Mouse (Mus musculus): ENCODE data around the gene Elf3. TPM values are rescaled to one million over a fixed set of nuclear protein-coding genes. Genes with fewer than 3 reads are reported as not detected.

Gene Elf3
- polyA plus RNA-seq, 2 experiments = 0.58 to 0.61 TPM

DNA sequence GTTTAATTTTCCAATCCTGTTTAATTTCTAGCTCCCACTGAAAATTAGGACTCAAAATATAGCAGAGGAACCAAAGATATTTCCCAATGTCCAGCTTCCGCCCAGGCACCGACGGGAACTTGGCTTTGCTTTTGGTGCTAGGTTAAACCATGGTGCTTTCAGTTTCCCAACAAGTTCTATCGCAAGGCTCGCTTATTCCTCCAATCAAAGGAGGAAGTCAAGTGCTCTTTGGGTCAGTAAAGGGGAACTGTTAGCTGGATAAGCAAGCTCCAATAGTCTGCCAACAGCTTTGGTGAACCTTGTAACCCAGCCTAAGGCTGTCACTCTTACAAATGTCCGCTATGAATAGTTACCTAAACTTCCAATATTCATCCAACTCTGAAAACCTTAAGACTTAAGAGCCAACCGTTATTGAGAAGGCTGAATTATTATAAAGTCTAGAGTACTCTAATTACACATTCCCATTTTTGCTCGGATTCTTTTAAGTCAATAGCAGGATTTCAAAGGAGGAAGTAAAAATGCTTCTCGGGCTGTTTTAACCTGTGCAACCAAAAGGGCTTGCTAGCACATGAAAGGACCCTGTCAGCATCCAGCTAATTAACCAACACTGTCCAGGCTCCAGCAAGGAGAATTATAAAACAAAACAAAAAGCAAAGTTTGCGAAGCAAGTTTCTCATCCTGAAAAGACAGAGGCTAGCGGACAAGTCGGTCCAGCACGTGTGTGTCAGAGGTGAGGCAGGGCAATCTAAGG is 24.3 kb upstream of the Elf3 start:
- no peak for ATAC-seq (ENCODE audit: insufficient read depth)
- Histone ChIP-seq H3K4me2 (ENCODE audit: low read depth) (peak overlapping the region; percentile 86), H3K4me1 (replicated peaks; ENCODE audit: control insufficient read depth in 2 of 2, insufficient read depth in 2 of 2, low read length in 1 of 2) (peaks cover 0 to 5% of the 10 kb centered on the region in 2 experiments; a peak in 2 of 4 replicates), H3K9me3 (ENCODE audit: control insufficient read depth, low read length) (no peaks in the 10 kb centered on the region), H3K27me3 (ENCODE audit: control insufficient read depth, insufficient read depth, low read length) (no peaks in the 10 kb centered on the region), H3K4me3 (ENCODE audit: insufficient read depth in 1 of 2, low read depth in 2 of 2, low read length in 2 of 2) (peak overlapping the region; percentile 63 to 70), H3K36me3 (replicated peaks; ENCODE audit: control insufficient read depth, insufficient read depth, low read depth) (no peaks in the 10 kb centered on the region), H3K9ac (replicated peaks) (peak overlapping the region; percentile 40), H3K27ac (peak overlapping the region; percentile 8)
- TF ChIP-seq CTCF (IDR thresholded peaks at IDR 0.05; ENCODE audit: low read depth) (no peak), EP300 (IDR thresholded peaks at IDR 0.05; ENCODE audit: low read depth) (no peak)
- DNase-seq (ENCODE audit: low read depth in 3 of 3, low spot score in 3 of 3) = peak in 1 of 3 experiments; percentile 31
- 7% methylated on average over 13 of the region's 13 CpGs for WGBS (ENCODE audit: insufficient replicate concordance)

DNA sequence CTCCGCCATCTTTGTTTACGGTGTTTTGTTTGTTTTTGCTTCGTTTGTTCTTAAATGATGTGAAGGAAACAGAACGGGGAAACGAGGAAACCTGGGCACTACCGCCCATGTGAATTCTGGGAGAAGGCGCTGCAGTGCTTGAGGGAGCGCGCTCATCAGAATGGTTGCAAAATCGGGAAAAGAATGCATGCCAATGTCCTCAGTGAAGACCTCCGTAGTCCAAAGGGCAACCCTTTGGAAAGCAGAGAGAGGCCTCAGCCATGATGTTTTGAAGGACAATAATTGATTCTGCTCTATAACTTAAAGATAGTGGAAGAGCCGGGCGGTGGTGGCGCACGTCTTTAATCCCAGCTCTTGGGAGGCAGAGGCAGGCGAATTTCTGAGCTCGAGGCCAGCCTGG is 23.5 kb upstream of the Elf3 start:
- H3K4me3 ChIP-seq (ENCODE audit: insufficient read depth in 1 of 2, low read depth in 2 of 2, low read length in 2 of 2) = no peak overlapping the region

DNA sequence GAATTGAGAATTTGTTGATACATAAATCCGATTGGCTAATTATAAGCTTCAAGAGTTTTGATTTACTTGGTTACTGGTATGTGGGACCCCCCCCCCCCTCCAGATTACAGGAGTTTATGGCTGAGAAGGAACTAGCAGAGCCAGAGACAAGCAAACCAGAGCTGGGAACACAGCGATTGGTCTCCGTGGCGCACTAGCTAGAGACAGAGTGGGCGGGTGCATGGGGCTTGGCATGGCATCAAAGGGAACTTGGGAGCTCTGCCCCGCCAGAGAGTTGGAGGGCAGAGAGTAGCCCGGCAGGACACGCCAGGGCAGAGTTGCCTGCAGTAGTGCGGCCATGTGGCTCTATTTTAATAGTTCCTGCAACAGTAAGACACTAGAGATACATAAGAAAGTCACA is 22.3 kb upstream of the Elf3 start:
- DNase-seq (ENCODE audit: low read depth in 3 of 3, low spot score in 3 of 3) (no peak), ATAC-seq (ENCODE audit: insufficient read depth) (no peak)
- TF ChIP-seq CTCF (IDR thresholded peaks at IDR 0.05; ENCODE audit: low read depth) = no peak
- TF ChIP-seq EP300 (IDR thresholded peaks at IDR 0.05; ENCODE audit: low read depth) = no peak
- peaks cover 0 to 5% of the 10 kb centered on the region in 2 experiments; a peak in 2 of 4 replicates for H3K4me1 ChIP-seq (replicated peaks; ENCODE audit: control insufficient read depth in 2 of 2, insufficient read depth in 2 of 2, low read length in 1 of 2)
- H3K27me3 ChIP-seq (ENCODE audit: control insufficient read depth, insufficient read depth, low read length) = no peaks in the 10 kb centered on the region
- peaks cover 3% of the 10 kb centered on the region; the same call in 1 of the 2 replicates for H3K36me3 ChIP-seq (replicated peaks; ENCODE audit: control insufficient read depth, insufficient read depth, low read depth)
- 73% methylated on average over 9 of the region's 9 CpGs for WGBS (ENCODE audit: insufficient replicate concordance)
- H3K4me3 ChIP-seq (ENCODE audit: insufficient read depth in 1 of 2, low read depth in 2 of 2, low read length in 2 of 2) = no peak overlapping the region
- no peak overlapping the region for H3K4me2 ChIP-seq (ENCODE audit: low read depth)
- H3K27ac ChIP-seq = no peak overlapping the region
- no peak overlapping the region for H3K9ac ChIP-seq (replicated peaks)
- H3K9me3 ChIP-seq (ENCODE audit: control insufficient read depth, low read length) = no peaks in the 10 kb centered on the region

More for the DNA sequence above, 23.5 kb upstream of the Elf3 start:
- H3K9me3 ChIP-seq (ENCODE audit: control insufficient read depth, low read length) = no peaks in the 10 kb centered on the region
- no peaks in the 10 kb centered on the region for H3K36me3 ChIP-seq (replicated peaks; ENCODE audit: control insufficient read depth, insufficient read depth, low read depth)
- DNase-seq (ENCODE audit: low read depth in 3 of 3, low spot score in 3 of 3) (no peak), ATAC-seq (ENCODE audit: insufficient read depth) (no peak)
- no peak overlapping the region for H3K27ac ChIP-seq
- peaks cover 0 to 5% of the 10 kb centered on the region in 2 experiments; a peak in 2 of 4 replicates for H3K4me1 ChIP-seq (replicated peaks; ENCODE audit: control insufficient read depth in 2 of 2, insufficient read depth in 2 of 2, low read length in 1 of 2)
- TF ChIP-seq EP300 (IDR thresholded peaks at IDR 0.05; ENCODE audit: low read depth) (no peak), CTCF (IDR thresholded peaks at IDR 0.05; ENCODE audit: low read depth) (no peak)
- no peak overlapping the region; the same call in none of the 2 replicates for H3K4me2 ChIP-seq (ENCODE audit: low read depth)
- no peaks in the 10 kb centered on the region for H3K27me3 ChIP-seq (ENCODE audit: control insufficient read depth, insufficient read depth, low read length)
- 83% methylated on average over 17 of the region's 17 CpGs for WGBS (ENCODE audit: insufficient replicate concordance)
- no peak overlapping the region for H3K9ac ChIP-seq (replicated peaks)

DNA sequence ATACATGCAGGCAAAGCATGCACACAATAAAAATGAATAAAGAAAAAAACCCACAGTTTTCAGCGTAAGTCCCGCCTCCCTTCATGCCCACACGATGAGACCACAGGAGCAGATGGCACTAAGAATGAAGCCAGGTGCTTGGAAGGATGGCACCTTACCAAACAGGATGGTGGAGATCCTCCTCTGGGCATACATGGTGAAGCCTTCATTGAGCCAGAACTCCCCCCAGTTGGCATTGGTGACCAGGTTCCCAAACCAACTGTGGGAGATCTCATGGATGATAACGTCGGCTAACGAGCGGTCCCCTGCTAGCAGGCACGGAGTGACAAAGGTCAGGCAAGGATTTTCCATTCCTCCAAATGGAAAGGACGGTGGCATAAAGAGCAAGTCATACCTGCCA is 13.0 kb upstream of the Elf3 start:
- Histone ChIP-seq H3K4me2 (ENCODE audit: low read depth) (no peak overlapping the region), H3K27ac (no peak overlapping the region), H3K36me3 (replicated peaks; ENCODE audit: control insufficient read depth, insufficient read depth, low read depth) (peaks cover 3% of the 10 kb centered on the region; the same call in 1 of the 2 replicates), H3K9ac (replicated peaks) (no peak overlapping the region), H3K27me3 (ENCODE audit: control insufficient read depth, insufficient read depth, low read length) (no peaks in the 10 kb centered on the region), H3K4me3 (ENCODE audit: insufficient read depth in 1 of 2, low read depth in 2 of 2, low read length in 2 of 2) (no peak overlapping the region), H3K4me1 (replicated peaks; ENCODE audit: control insufficient read depth in 2 of 2, insufficient read depth in 2 of 2, low read length in 1 of 2) (no peaks in the 10 kb centered on the region), H3K9me3 (ENCODE audit: control insufficient read depth, low read length) (no peaks in the 10 kb centered on the region)
- 77% methylated on average over 9 of the region's 9 CpGs for WGBS (ENCODE audit: insufficient replicate concordance)
- ATAC-seq (ENCODE audit: insufficient read depth) (no peak), DNase-seq (ENCODE audit: low read depth in 3 of 3, low spot score in 3 of 3) (no peak)
- TF ChIP-seq EP300 (IDR thresholded peaks at IDR 0.05; ENCODE audit: low read depth) (no peak), CTCF (IDR thresholded peaks at IDR 0.05; ENCODE audit: low read depth) (no peak)

DNA sequence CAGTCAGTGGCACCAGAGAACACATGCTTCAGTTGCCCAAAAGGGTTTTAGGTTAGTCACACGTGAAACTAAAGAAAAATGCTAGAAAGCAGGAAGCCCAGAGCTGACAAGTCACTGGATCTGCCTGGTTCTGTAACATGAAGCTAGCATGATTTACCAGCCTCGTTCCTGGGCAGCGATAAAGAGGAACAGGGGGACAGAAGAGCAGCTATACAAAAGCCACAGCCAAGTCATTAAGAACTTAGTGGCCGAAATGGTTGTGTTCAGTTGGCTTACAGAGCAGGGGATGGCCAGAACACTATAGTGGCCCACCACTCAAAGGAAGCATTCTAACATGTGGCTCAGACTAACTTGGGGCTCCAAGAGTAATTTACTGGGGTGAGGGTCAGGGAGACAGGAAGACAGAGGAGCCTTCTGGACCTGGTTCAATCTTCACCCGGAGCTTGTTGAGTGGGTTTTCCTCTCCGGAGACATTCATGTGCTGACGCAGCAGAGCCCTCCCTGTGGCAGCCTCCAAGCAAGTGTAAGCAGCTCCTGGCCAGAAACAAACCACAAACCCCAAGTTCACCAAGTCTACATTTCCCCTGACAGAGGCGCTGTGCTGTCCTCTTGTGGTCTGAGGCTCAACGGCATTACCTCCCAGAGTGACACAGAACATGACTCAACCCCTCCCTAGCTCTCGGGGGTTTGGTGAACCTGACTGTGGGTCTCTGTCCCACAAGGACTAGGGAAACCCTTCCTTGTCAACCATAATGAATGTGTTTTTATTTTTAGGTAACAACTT is 9.5 kb upstream of the Elf3 start:
- Histone ChIP-seq H3K4me1 (replicated peaks; ENCODE audit: control insufficient read depth in 2 of 2, insufficient read depth in 2 of 2, low read length in 1 of 2) (no peaks in the 10 kb centered on the region), H3K9me3 (ENCODE audit: control insufficient read depth, low read length) (no peaks in the 10 kb centered on the region), H3K36me3 (replicated peaks; ENCODE audit: control insufficient read depth, insufficient read depth, low read depth) (0 out of 2 replicates have a peak, but pooled peaks cover 2% of the 10 kb centered on the region), H3K27me3 (ENCODE audit: control insufficient read depth, insufficient read depth, low read length) (no peaks in the 10 kb centered on the region), H3K4me3 (ENCODE audit: insufficient read depth in 1 of 2, low read depth in 2 of 2, low read length in 2 of 2) (no peak overlapping the region), H3K4me2 (ENCODE audit: low read depth) (no peak overlapping the region), H3K27ac (no peak overlapping the region), H3K9ac (replicated peaks) (no peak overlapping the region)
- WGBS (ENCODE audit: insufficient replicate concordance) = 21% methylated on average over 10 of the region's 10 CpGs
- TF ChIP-seq EP300 (IDR thresholded peaks at IDR 0.05; ENCODE audit: low read depth) (no peak), CTCF (IDR thresholded peaks at IDR 0.05; ENCODE audit: low read depth) (peak; percentile 44)
- DNase-seq (ENCODE audit: low read depth in 3 of 3, low spot score in 3 of 3) (no peak), ATAC-seq (ENCODE audit: insufficient read depth) (no peak)
